Mouse (Mus musculus) thymus, postnatal 14 days (tissue): Measurements from ENCODE around the gene Ubxn4.
"Not testable (repeated sequence)": the region's sequence is repeated elsewhere in the genome, so short reads cannot be mapped to it uniquely, and the experiment has no call there.

Experiments
- DNase-seq: peaks from one replicate; pipeline ENCODE4 v3.0.0; 2021

Gene Ubxn4

DNA sequence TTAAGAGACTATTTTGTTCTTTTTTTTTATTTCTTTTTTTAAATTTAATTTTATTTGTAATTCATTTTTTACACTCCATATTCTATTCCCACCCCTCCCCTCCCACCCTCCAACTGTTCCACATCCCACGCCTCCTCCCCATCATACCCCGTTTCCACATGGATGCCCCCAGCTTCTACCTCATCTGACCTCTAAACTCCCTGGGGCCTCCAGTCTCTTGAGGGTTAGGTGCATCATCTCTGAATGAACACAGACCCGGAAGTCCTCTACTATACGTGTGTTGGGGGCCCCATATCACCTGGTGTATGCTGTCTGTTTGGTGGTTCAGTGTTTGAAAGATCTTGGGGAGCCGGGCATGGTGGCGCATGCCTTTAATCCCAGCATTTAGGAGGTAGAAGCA is 75.5 kb downstream of the Ubxn4 start:
- not testable (repeated sequence) for DNase-seq

DNA sequence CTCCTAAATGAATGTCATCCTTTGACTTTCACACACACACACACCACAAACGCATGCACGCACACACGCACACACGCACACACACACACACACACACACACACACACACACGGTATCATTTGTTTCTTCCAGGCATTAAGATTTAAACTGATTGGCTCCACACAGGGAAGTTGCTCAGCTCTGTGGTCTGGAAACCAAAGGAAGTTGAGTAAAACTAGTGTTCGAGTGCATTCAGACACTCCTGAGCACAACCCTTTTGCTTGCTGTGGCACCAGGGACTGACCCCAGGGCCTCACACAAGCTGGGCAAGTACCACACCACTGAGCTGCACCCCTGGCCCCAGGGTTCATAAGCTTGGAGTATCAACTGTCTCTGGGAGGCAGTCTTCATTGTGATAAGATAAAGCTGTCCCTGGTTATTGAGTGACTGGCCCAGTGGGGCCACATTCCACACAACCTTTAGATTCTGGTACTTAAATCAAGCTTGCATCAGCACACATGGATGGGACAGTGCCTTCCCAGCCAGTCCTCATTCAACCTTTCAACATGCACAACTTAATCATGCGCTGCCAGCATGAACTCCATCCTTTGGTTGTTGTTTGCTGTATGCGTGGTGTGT is 79.4 kb downstream of the Ubxn4 start:
- no peak for DNase-seq

DNA sequence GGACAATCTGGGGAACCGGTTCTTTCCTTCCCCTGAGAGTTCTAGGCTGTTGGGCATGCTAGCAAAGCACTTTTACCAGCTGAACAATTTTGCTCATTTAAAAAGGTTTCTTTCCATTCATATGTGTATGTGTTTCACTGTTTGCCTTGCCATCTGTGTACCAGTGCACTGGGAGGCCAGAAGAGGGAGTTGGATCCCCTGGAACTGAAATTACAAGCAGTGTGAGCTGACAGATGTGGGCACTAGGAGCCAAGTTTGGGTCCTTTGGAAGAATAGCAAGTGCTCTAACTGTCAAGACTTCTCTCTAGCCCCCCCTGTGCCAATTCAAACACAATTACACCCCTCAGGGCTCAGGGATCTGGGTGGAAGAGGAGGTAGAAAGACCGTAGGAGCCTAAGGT is 81.0 kb downstream of the Ubxn4 start:
- no peak for DNase-seq

DNA sequence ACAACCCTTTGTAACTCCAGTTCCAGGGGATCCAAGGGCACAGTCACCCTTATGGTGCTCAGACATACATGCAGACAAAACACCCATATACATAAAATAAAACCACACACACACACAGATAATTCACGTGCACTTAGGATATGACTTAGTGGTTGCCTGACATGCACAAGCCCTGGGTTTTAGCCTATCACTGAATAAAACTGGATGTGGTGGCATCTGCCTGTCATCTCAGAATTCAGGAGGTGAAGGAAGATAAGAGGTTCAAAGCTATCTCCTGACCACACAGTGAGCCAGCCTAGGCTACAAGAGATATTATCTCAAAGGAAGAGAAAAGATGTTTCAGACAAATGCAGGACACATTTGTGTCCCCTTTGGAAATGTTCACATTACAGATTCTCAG is 83.4 kb downstream of the Ubxn4 start:
- no peak for DNase-seq

DNA sequence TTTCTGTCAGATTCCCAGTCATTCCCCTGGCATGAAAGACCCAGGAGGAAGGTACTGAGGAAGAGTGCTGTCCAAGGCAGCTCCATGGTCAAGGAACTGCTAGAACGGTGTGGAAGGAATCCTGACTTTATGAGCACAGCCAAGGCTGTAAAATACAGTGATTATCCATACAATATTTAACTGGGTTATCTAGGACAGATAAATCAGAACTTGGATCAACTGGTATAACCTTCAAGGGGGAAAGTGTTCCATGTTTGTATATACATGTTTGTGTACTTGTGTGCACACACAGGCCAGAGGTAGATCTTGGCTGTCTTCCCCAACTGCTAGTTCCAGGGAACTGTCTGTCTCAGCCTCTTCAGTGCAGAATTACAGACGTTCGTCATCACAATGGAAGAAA is 84.5 kb downstream of the Ubxn4 start, which contains the start of gene Lct:
TSS of gene Lct (minus strand) at position 101 of the 400 bp plus-strand sequence.
- no peak for DNase-seq
